Mouse (Mus musculus): ENCODE results near the gene Rptor.

Rptor gene

GRCm38 (mm10) chr11:119602763-119603526 is at the start of gene Rptor:
Gene Rptor, plus strand, starts transcription at chr11:119602905.
- peak; percentile 86 to 94 for DNase-seq

- no peak for DNase-seq
Measured at GRCm38 (mm10) chr11:119554706-119555105, 48.0 kb upstream of the Rptor start.

- DNase-seq = no peak
Measured at GRCm38 (mm10) chr11:119555170-119555569, 47.5 kb upstream of the Rptor start.

GRCm38 (mm10) chr11:119557940-119558869 is 44.5 kb upstream of the Rptor start:
- no peak for DNase-seq

- no peak for DNase-seq
Measured at GRCm38 (mm10) chr11:119558870-119559610, 43.7 kb upstream of the Rptor start.

GRCm38 (mm10) chr11:119562286-119562685 is 40.4 kb upstream of the Rptor start:
- no peak for DNase-seq

GRCm38 (mm10) chr11:119563166-119563565 is 39.5 kb upstream of the Rptor start:
- no peak for DNase-seq

- DNase-seq = no peak
Measured at GRCm38 (mm10) chr11:119564383-119564782, 38.3 kb upstream of the Rptor start.

- DNase-seq = no peak
Measured at GRCm38 (mm10) chr11:119565021-119565420, 37.7 kb upstream of the Rptor start.

GRCm38 (mm10) chr11:119565684-119566083 is 37.0 kb upstream of the Rptor start:
- no peak for DNase-seq

GRCm38 (mm10) chr11:119566188-119566587 is 36.5 kb upstream of the Rptor start:
- no peak for DNase-seq

GRCm38 (mm10) chr11:119572316-119573010 is 30.2 kb upstream of the Rptor start:
- no peak for DNase-seq

- no peak for DNase-seq
Measured at GRCm38 (mm10) chr11:119576855-119577254, 25.9 kb upstream of the Rptor start.

- DNase-seq = no peak
Measured at GRCm38 (mm10) chr11:119577721-119578120, 25.0 kb upstream of the Rptor start.

- DNase-seq = no peak
Measured at GRCm38 (mm10) chr11:119586511-119586910, 16.2 kb upstream of the Rptor start.

- no peak for DNase-seq
Measured at GRCm38 (mm10) chr11:119587112-119587511, 15.6 kb upstream of the Rptor start.

GRCm38 (mm10) chr11:119589242-119589641 is 13.5 kb upstream of the Rptor start:
- no peak for DNase-seq

GRCm38 (mm10) chr11:119593966-119594365 is 8.7 kb upstream of the Rptor start:
- DNase-seq = no peak

- no peak for DNase-seq
Measured at GRCm38 (mm10) chr11:119598856-119599255, 3.8 kb upstream of the Rptor start.

- no peak for DNase-seq
Measured at GRCm38 (mm10) chr11:119600286-119600685, 2.4 kb upstream of the Rptor start.

- DNase-seq = no peak
Measured at GRCm38 (mm10) chr11:119602177-119602700, 466 bp upstream of the Rptor start.

- no peak for DNase-seq
Measured at GRCm38 (mm10) chr11:119603527-119603905, 811 bp downstream of the Rptor start.

All from thymus, adult 18-20 months (tissue).